Mouse (Mus musculus) MEL (cell line): ENCODE measurements around the gene Elp5. TPM values are rescaled to one million over a fixed set of nuclear protein-coding genes. Genes with fewer than 3 reads are reported as not detected.

ENCODE experiments used
- DNase-seq: peaks from one replicate; pipeline ENCODE4 v3.0.0; 2011; ENCODE audit warnings: low read depth, low spot score
- H3K27ac ChIP-seq: 2 replicates; pipeline ENCODE4 v1.5.1; 2012; ENCODE audit warnings: low read depth, mild to moderate bottlenecking, control low read depth, low read length, moderate library complexity; ENCODE audit not compliant: control insufficient read depth
- H3K27me3 ChIP-seq, 2 experiments: fragments of 150-350 bp in 1 of 2; sonication (generic) in 1 of 2; 2 replicates each; pipeline ENCODE4 v1.6.1; 2012; ENCODE audit warnings: low read length in 2 of 2, mild to moderate bottlenecking in 2 of 2, improper control_type of control experiment in 1 of 2, moderate library complexity in 1 of 2; ENCODE audit not compliant: insufficient read depth in 2 of 2, control insufficient read depth in 1 of 2
- H3K36me3 ChIP-seq, 2 experiments: 2 replicates each; pipeline ENCODE4 v1.6.1; 2012 to 2014; ENCODE audit warnings: low read length in 2 of 2, improper control_type of control experiment in 1 of 2, inconsistent platforms in 1 of 2, mild to moderate bottlenecking in 1 of 2; ENCODE audit not compliant: insufficient read depth in 2 of 2, control insufficient read depth in 1 of 2
- H3K4me1 ChIP-seq, 2 experiments: fragments of 150-350 bp in 1 of 2; sonication (generic) in 1 of 2; 2 replicates each; pipeline ENCODE4 v1.6.1; 2012; ENCODE audit warnings: low read length in 2 of 2, improper control_type of control experiment in 1 of 2, mild to moderate bottlenecking in 1 of 2; ENCODE audit not compliant: insufficient read depth in 2 of 2, control insufficient read depth in 1 of 2
- H3K4me3 ChIP-seq, 2 experiments: fragments of 150-350 bp in 1 of 2; sonication (generic) in 1 of 2; 2 replicates each; pipeline ENCODE4 v1.5.1; 2012; ENCODE audit warnings: low read depth in 2 of 2, low read length in 2 of 2, mild to moderate bottlenecking in 2 of 2, moderate library complexity in 2 of 2, control low read depth in 1 of 2, improper control_type of control experiment in 1 of 2; ENCODE audit not compliant: control insufficient read depth in 1 of 2, insufficient read depth in 1 of 2
- H3K79me2 ChIP-seq: 2 replicates; pipeline ENCODE4 v1.6.1; 2012; ENCODE audit warnings: mild to moderate bottlenecking, low read length, moderate library complexity; ENCODE audit not compliant: control insufficient read depth, poor library complexity, insufficient read depth
- H3K9ac ChIP-seq: 2 replicates; pipeline ENCODE4 v1.6.1; 2012; ENCODE audit warnings: low read depth, mild to moderate bottlenecking, control low read depth, low read length, moderate library complexity; ENCODE audit not compliant: control insufficient read depth, poor library complexity, severe bottlenecking
- H3K9me3 ChIP-seq: fragments of 150-350 bp; sonication (generic); replicated peaks from 2 replicates; pipeline ENCODE4 v1.6.1; 2012; ENCODE audit warnings: mild to moderate bottlenecking, low read length, improper control_type of control experiment, moderate library complexity; ENCODE audit not compliant: insufficient read depth
- BHLHE40 ChIP-seq: IDR thresholded peaks from 2 replicates; pipeline ENCODE4 v1.6.1; 2012; ENCODE audit warnings: low read depth, mild to moderate bottlenecking, inconsistent platforms, low read length, improper control_type of control experiment, borderline replicate concordance
- CHD1 ChIP-seq: IDR thresholded peaks from 2 replicates; pipeline ENCODE4 v1.6.1; 2012; ENCODE audit warnings: low read depth, mild to moderate bottlenecking, inconsistent platforms, low read length, improper control_type of control experiment
- CTCF ChIP-seq, 3 experiments: IDR thresholded peaks in 2 of 3; conservative IDR thresholded peaks in 1 of 3; 2 replicates each; pipeline ENCODE4 v1.5.1; 2011 to 2012; ENCODE audit warnings: low read length in 3 of 3, low read depth in 2 of 3, mild to moderate bottlenecking in 2 of 3, improper control_type of control experiment in 1 of 3, inconsistent platforms in 1 of 3, mixed read lengths in 1 of 3, moderate library complexity in 1 of 3; ENCODE audit not compliant: control insufficient read depth in 1 of 3, insufficient read depth in 1 of 3, poor library complexity in 1 of 3, severe bottlenecking in 1 of 3
- ELF1 ChIP-seq: IDR thresholded peaks from 2 replicates; pipeline ENCODE4 v1.6.1; 2014; ENCODE audit warnings: low read depth, mild to moderate bottlenecking, inconsistent platforms, low read length, improper control_type of control experiment, moderate library complexity
- EP300 ChIP-seq, 2 experiments: IDR thresholded peaks; 2 replicates each; pipeline ENCODE4 v1.6.1; 2011; ENCODE audit warnings: improper control_type of control experiment in 2 of 2, low read length in 2 of 2, low read depth in 1 of 2, mild to moderate bottlenecking in 1 of 2
- HCFC1 ChIP-seq: IDR thresholded peaks from 2 replicates; pipeline ENCODE4 v1.6.1; 2012; ENCODE audit warnings: low read depth, mild to moderate bottlenecking, inconsistent platforms, low read length, improper control_type of control experiment, moderate library complexity
- KAT2A ChIP-seq: conservative IDR thresholded peaks from 2 replicates; pipeline ENCODE4 v1.6.1; 2012; ENCODE audit warnings: low read depth, low read length, improper control_type of control experiment, inconsistent platforms
- MAX ChIP-seq: IDR thresholded peaks from 2 replicates; pipeline ENCODE4 v1.6.1; 2011; ENCODE audit warnings: low read length, improper control_type of control experiment
- MYC ChIP-seq: IDR thresholded peaks from 2 replicates; pipeline ENCODE4 v1.6.1; 2011; ENCODE audit warnings: low read depth, mild to moderate bottlenecking, low read length, improper control_type of control experiment, moderate library complexity
- NELFE ChIP-seq: IDR thresholded peaks from 2 replicates; pipeline ENCODE4 v1.6.1; 2011; ENCODE audit warnings: low read depth, low read length, improper control_type of control experiment
- POLR2A ChIP-seq, 2 experiments: IDR thresholded peaks; 2 replicates each; pipeline ENCODE4 v1.6.1; 2011 to 2012; ENCODE audit warnings: low read length in 2 of 2, mild to moderate bottlenecking in 2 of 2, control low read depth in 1 of 2, improper control_type of control experiment in 1 of 2, low read depth in 1 of 2, moderate library complexity in 1 of 2; ENCODE audit not compliant: control insufficient read depth in 1 of 2, insufficient read depth in 1 of 2, poor library complexity in 1 of 2
- POLR2AphosphoS5 ChIP-seq: IDR thresholded peaks from 2 replicates; pipeline ENCODE4 v1.6.1; 2012; ENCODE audit warnings: low read depth, borderline replicate concordance, mild to moderate bottlenecking, inconsistent platforms, low read length, moderate library complexity, mixed read lengths
- RAD21 ChIP-seq: IDR thresholded peaks from 2 replicates; pipeline ENCODE4 v1.6.1; 2011; ENCODE audit warnings: mild to moderate bottlenecking, low read depth, low read length, improper control_type of control experiment
- RCOR1 ChIP-seq: IDR thresholded peaks from 2 replicates; pipeline ENCODE4 v1.6.1; 2012; ENCODE audit warnings: low read depth, mild to moderate bottlenecking, inconsistent platforms, low read length, improper control_type of control experiment
- SIN3A ChIP-seq: IDR thresholded peaks from 2 replicates; pipeline ENCODE4 v1.6.1; 2012; ENCODE audit warnings: low read length, improper control_type of control experiment, inconsistent platforms
- SMC3 ChIP-seq: IDR thresholded peaks from 2 replicates; pipeline ENCODE4 v1.6.1; 2011; ENCODE audit warnings: low read depth, low read length, improper control_type of control experiment
- TAL1 ChIP-seq: IDR thresholded peaks from 2 replicates; pipeline ENCODE4 v1.6.1; 2012; ENCODE audit warnings: mild to moderate bottlenecking, inconsistent platforms, low read length, moderate library complexity, mixed read lengths
- TBP ChIP-seq: IDR thresholded peaks from 2 replicates; pipeline ENCODE4 v1.8.0; 2011; ENCODE audit warnings: low read depth, low read length, improper control_type of control experiment
- TCF12 ChIP-seq: IDR thresholded peaks from 2 replicates; pipeline ENCODE4 v1.6.1; 2014; ENCODE audit warnings: low read depth, mild to moderate bottlenecking, inconsistent platforms, low read length, improper control_type of control experiment, moderate library complexity
- UBTF ChIP-seq: IDR thresholded peaks from 2 replicates; pipeline ENCODE4 v1.6.1; 2012; ENCODE audit warnings: low read depth, mild to moderate bottlenecking, inconsistent platforms, low read length, improper control_type of control experiment, moderate library complexity, borderline replicate concordance; ENCODE audit not compliant: insufficient read depth
- USF1 ChIP-seq: IDR thresholded peaks from 2 replicates; pipeline ENCODE4 v1.6.1; 2014; ENCODE audit warnings: low read depth, mild to moderate bottlenecking, inconsistent platforms, low read length, improper control_type of control experiment, moderate library complexity
- ZKSCAN1 ChIP-seq: IDR thresholded peaks from 2 replicates; pipeline ENCODE4 v1.6.1; 2012; ENCODE audit warnings: low read depth, mild to moderate bottlenecking, inconsistent platforms, low read length, improper control_type of control experiment, moderate library complexity
- polyA plus RNA-seq, 2 experiments: library from polyadenylated mRNA; stranded (reverse) in 1 of 2; unstranded in 1 of 2; fragments of >175 nt in 1 of 2; fragments of >200 nt in 1 of 2; gene quantifications; 2 replicates each; pipeline versions ENCODE4 v1.2.1 to v1.2.4; 2012; ENCODE audit warnings: low replicate concordance in 2 of 2, low read depth in 1 of 2; ENCODE audit not compliant: insufficient read length in 2 of 2, insufficient read depth in 1 of 2, missing spikeins in 1 of 2
- total RNA-seq: library from RNA; depleted of rRNA; stranded (reverse); fragments of 300-350 nt; gene quantifications from 2 replicates; pipeline ENCODE4 v1.2.3, GENCODE M21; 2012

Elp5 gene
- total and polyA plus RNA-seq, 3 experiments = 189 to 222 TPM; not detected in 1

- TF ChIP-seq CTCF (IDR thresholded peaks at IDR 0.05 in 2 of 3, conservative IDR thresholded peaks at IDR 0.05 in 1 of 3; ENCODE audit: control insufficient read depth in 1 of 3, insufficient read depth in 1 of 3, low read depth in 2 of 3, low read length in 3 of 3, poor library complexity in 1 of 3, severe bottlenecking in 1 of 3) (no peak), NELFE (no peak), HCFC1 (no peak), CHD1 (no peak), TBP (no peak), SIN3A (no peak), POLR2AphosphoS5 (no peak), RCOR1 (no peak), MAX (no peak), EP300 (IDR thresholded peaks at IDR 0.05; ENCODE audit: low read depth in 1 of 2, low read length in 2 of 2) (no peak)
- Histone ChIP-seq H3K36me3 (peaks cover 2 to 14% of the 10 kb centered on the region in 2 experiments; a peak in 3 of 4 replicates), H3K9me3 (no peaks in the 10 kb centered on the region), H3K4me1 (peaks cover 0 to 14% of the 10 kb centered on the region in 2 experiments; a peak in 2 of 4 replicates), H3K9ac (no peak overlapping the region), H3K27me3 (no peaks in the 10 kb centered on the region), H3K4me3 (no peak overlapping the region), H3K27ac (no peak overlapping the region), H3K79me2 (peaks cover 15% of the 10 kb centered on the region)
- no peak for DNase-seq
These were observed 7.6 kb upstream of the Elp5 start for GRCm38 (mm10) chr11:69989949-69990348.

GRCm38 (mm10) chr11:69984431-69984830 is 2.1 kb upstream of the Elp5 start:
- Histone ChIP-seq H3K9ac (no peak overlapping the region), H3K9me3 (no peaks in the 10 kb centered on the region), H3K4me1 (peaks cover 3 to 12% of the 10 kb centered on the region in 2 experiments; a peak in 3 of 4 replicates), H3K36me3 (peaks cover 2 to 15% of the 10 kb centered on the region in 2 experiments; a peak in 3 of 4 replicates), H3K27me3 (no peaks in the 10 kb centered on the region), H3K79me2 (peaks cover 36% of the 10 kb centered on the region), H3K27ac (no peak overlapping the region), H3K4me3 (no peak overlapping the region)
- no peak for TF ChIP-seq RAD21
- TF ChIP-seq TAL1 = no peak
- no peak for TF ChIP-seq USF1
- TF ChIP-seq KAT2A = no peak
- TF ChIP-seq SMC3 = no peak
- TF ChIP-seq UBTF = no peak
- TF ChIP-seq ZKSCAN1 = no peak
- TF ChIP-seq TCF12 = no peak
- TF ChIP-seq EP300 (IDR thresholded peaks at IDR 0.05; ENCODE audit: low read depth in 1 of 2, low read length in 2 of 2) = no peak
- TF ChIP-seq CTCF (IDR thresholded peaks at IDR 0.05 in 2 of 3, conservative IDR thresholded peaks at IDR 0.05 in 1 of 3; ENCODE audit: control insufficient read depth in 1 of 3, insufficient read depth in 1 of 3, low read depth in 2 of 3, low read length in 3 of 3, poor library complexity in 1 of 3, severe bottlenecking in 1 of 3) = no peak
- TF ChIP-seq MAX = no peak
- TF ChIP-seq POLR2A (IDR thresholded peaks at IDR 0.05; ENCODE audit: control insufficient read depth in 1 of 2, insufficient read depth in 1 of 2, low read depth in 1 of 2, low read length in 2 of 2, poor library complexity in 1 of 2) = no peak
- TF ChIP-seq TBP = no peak
- no peak for TF ChIP-seq HCFC1
- no peak for TF ChIP-seq MYC
- TF ChIP-seq CHD1 = no peak
- no peak for TF ChIP-seq BHLHE40
- TF ChIP-seq ELF1 = no peak
- no peak for DNase-seq
